Mouse (Mus musculus) splenic B cell, adult 2 months (primary cell): ENCODE measurements around the gene Cyp4x1.

ENCODE experiments used
- DNase-seq: peaks from one replicate; pipeline ENCODE4 v3.0.0-alpha.2; 2011; ENCODE audit warnings: low read depth, low spot score
- H3K27me3 ChIP-seq: 2 replicates; pipeline ENCODE4 v1.6.1; 2012; ENCODE audit warnings: mild to moderate bottlenecking, low read length, moderate library complexity, mixed read lengths; ENCODE audit not compliant: control insufficient read depth, poor library complexity, insufficient read depth, severe bottlenecking
- H3K36me3 ChIP-seq: 2 replicates; pipeline ENCODE4 v1.6.1; 2012; ENCODE audit warnings: mild to moderate bottlenecking, low read length, moderate library complexity, mixed read lengths; ENCODE audit not compliant: control insufficient read depth, poor library complexity, insufficient read depth, severe bottlenecking

Cyp4x1 gene

DNA sequence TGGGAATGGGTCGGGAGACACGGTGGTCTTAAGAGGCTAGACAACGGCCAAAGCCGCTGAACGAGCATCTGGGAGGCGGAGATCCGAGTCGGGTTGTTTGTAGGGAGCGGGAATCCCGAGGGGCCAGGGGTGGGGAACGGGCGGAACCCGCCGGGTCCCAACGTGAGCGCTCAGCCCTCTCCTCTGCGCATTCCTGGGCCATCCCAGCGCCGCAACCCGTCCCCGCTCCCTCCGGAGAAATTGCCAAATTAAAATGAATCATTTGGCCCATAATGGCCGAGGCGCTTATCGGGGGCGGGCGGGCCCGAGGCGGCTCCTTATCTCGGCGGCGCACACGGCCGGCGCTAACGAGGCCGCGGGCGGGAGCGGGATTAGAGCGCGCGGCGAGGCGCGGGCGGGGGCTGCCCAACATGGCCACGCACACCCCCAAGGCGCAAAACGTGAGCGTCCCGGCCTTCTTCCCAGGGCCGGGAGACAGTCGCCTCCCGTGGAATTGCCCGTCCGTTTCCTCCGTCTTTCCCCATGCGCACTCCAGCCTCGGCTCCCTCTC lies 77.6 kb downstream of the Cyp4x1 start, which contains the start of gene Tal1:
Tal1 (plus strand) TSS at position 56 of the 550 bp plus-strand sequence.
- H3K27me3 ChIP-seq = no peaks in the 10 kb centered on the region; the same call in 1 of the 2 replicates
- H3K36me3 ChIP-seq = no peaks in the 10 kb centered on the region
- no peak for DNase-seq
